Mouse (Mus musculus): Measurements from ENCODE around the gene Cpne2. TPM values are rescaled to one million over a fixed set of nuclear protein-coding genes. Genes with fewer than 3 reads are reported as not detected.

The Cpne2 gene
- 10 to 100 TPM; 29.3 to 35.0 TPM for total RNA-seq (2021)
- long read RNA-seq, experiment 1, transcript Cpne2-201 (16 exons, 2,342 nt) = major isoform, 38 of 45 reads
- long read RNA-seq, experiment 1, partial matches to known transcripts = 2 of 45 reads
- long read RNA-seq, experiment 1, other reads (novel, unspliced or antisense) = 3 of 45 reads
- long read RNA-seq, experiment 2, transcript Cpne2-201 (16 exons, 2,342 nt) = major isoform, 40 of 50 reads
- long read RNA-seq, experiment 2, partial matches to known transcripts = 2 of 50 reads
- long read RNA-seq, experiment 2, other reads (novel, unspliced or antisense) = 7 of 50 reads

- DNase-seq (ENCODE audit: low spot score in 2 of 2) = peak; percentile 26 to 43
- peak within 1 kb of the TSS; percentile 76 for H3K4me3 ChIP-seq
- peak within 1 kb of the TSS; percentile 77 for H3K27ac ChIP-seq
- peak; percentile 75 for TF ChIP-seq CTCF (conservative IDR thresholded peaks at IDR 0.05)
Observed at GRCm38 (mm10) chr8:94532873-94533671, at the start of gene Cpne2. TSS of gene Cpne2 (plus strand) at chr8:94532990.

GRCm38 (mm10) chr8:94485288-94485687 lies 47.5 kb upstream of the Cpne2 start:
- DNase-seq (ENCODE audit: low spot score in 2 of 2) = peak in 1 of 2 experiments; percentile 5
- Histone ChIP-seq H3K4me3 (no peak overlapping the region), H3K27ac (no peak overlapping the region)
- no peak for TF ChIP-seq CTCF (conservative IDR thresholded peaks at IDR 0.05)

- TF ChIP-seq CTCF (conservative IDR thresholded peaks at IDR 0.05) = peak; percentile 77
- no peak overlapping the region for H3K27ac ChIP-seq
- DNase-seq (ENCODE audit: low spot score in 2 of 2) = peak; percentile 25 to 30
- no peak overlapping the region for H3K4me3 ChIP-seq
Observed at GRCm38 (mm10) chr8:94485882-94486281, 46.9 kb upstream of the Cpne2 start.

- DNase-seq (ENCODE audit: low spot score in 2 of 2) = peak in 1 of 2 experiments; percentile 3
- H3K4me3 ChIP-seq = no peak overlapping the region
- no peak for TF ChIP-seq CTCF (conservative IDR thresholded peaks at IDR 0.05)
- H3K27ac ChIP-seq = no peak overlapping the region
Observed at GRCm38 (mm10) chr8:94488016-94488415, 44.8 kb upstream of the Cpne2 start.

GRCm38 (mm10) chr8:94489809-94490483 lies 42.8 kb upstream of the Cpne2 start:
- DNase-seq (ENCODE audit: low spot score in 2 of 2) = peak in 1 of 2 experiments; percentile 6
- H3K27ac ChIP-seq = no peak overlapping the region
- no peak overlapping the region for H3K4me3 ChIP-seq
- TF ChIP-seq CTCF (conservative IDR thresholded peaks at IDR 0.05) = peak; percentile 49

GRCm38 (mm10) chr8:94492021-94492681 lies 40.6 kb upstream of the Cpne2 start:
- peak; percentile 70 to 74 for DNase-seq (ENCODE audit: low spot score in 2 of 2)
- Histone ChIP-seq H3K4me3 (peak overlapping the region; percentile 22; the same call in 1 of the 2 replicates), H3K27ac (no peak overlapping the region)
- peak; percentile 71 for TF ChIP-seq CTCF (conservative IDR thresholded peaks at IDR 0.05)

- H3K27ac ChIP-seq = no peak overlapping the region
- TF ChIP-seq CTCF (conservative IDR thresholded peaks at IDR 0.05) = no peak
- no peak for DNase-seq (ENCODE audit: low spot score in 2 of 2)
- H3K4me3 ChIP-seq = no peak overlapping the region
Observed at GRCm38 (mm10) chr8:94493240-94493639, 39.5 kb upstream of the Cpne2 start.

- TF ChIP-seq CTCF (conservative IDR thresholded peaks at IDR 0.05) = no peak
- DNase-seq (ENCODE audit: low spot score in 2 of 2) = no peak
- Histone ChIP-seq H3K27ac (no peak overlapping the region), H3K4me3 (no peak overlapping the region)
Observed at GRCm38 (mm10) chr8:94515430-94516208, 17.2 kb upstream of the Cpne2 start.

- Histone ChIP-seq H3K27ac (no peak overlapping the region), H3K4me3 (no peak overlapping the region)
- no peak for DNase-seq (ENCODE audit: low spot score in 2 of 2)
- TF ChIP-seq CTCF (conservative IDR thresholded peaks at IDR 0.05) = no peak
Observed at GRCm38 (mm10) chr8:94516209-94516593, 16.6 kb upstream of the Cpne2 start.

- no peak for DNase-seq (ENCODE audit: low spot score in 2 of 2)
- TF ChIP-seq CTCF (conservative IDR thresholded peaks at IDR 0.05) = no peak
- H3K4me3 ChIP-seq = no peak overlapping the region
- H3K27ac ChIP-seq = no peak overlapping the region
Observed at GRCm38 (mm10) chr8:94516766-94517165, 16.0 kb upstream of the Cpne2 start.

- no peak for DNase-seq (ENCODE audit: low spot score in 2 of 2)
- Histone ChIP-seq H3K4me3 (no peak overlapping the region), H3K27ac (no peak overlapping the region)
- TF ChIP-seq CTCF (conservative IDR thresholded peaks at IDR 0.05) = no peak
Observed at GRCm38 (mm10) chr8:94518331-94518730, 14.5 kb upstream of the Cpne2 start.

GRCm38 (mm10) chr8:94519021-94519420 lies 13.8 kb upstream of the Cpne2 start:
- no peak overlapping the region for H3K4me3 ChIP-seq
- no peak overlapping the region for H3K27ac ChIP-seq
- DNase-seq (ENCODE audit: low spot score in 2 of 2) = no peak
- TF ChIP-seq CTCF (conservative IDR thresholded peaks at IDR 0.05) = no peak

All from layer of hippocampus, adult 2 months (tissue).